Mouse (Mus musculus) hindbrain, embryonic 11.5 days (tissue): ENCODE measurements around the gene Sgca. TPM values are rescaled to one million over a fixed set of nuclear protein-coding genes. Genes with fewer than 3 reads are reported as not detected.

ENCODE experiments used
- ATAC-seq: fragments of 200-750 bp; cut with Nextera tagmentation; 2 replicates; pipeline ENCODE4 v1.8.0; 2017; ENCODE audit warnings: mild to moderate bottlenecking, moderate TSS enrichment, moderate library complexity; ENCODE audit not compliant: low FRiP score
- DNase-seq: peaks from one replicate; pipeline ENCODE4 v3.0.0-alpha.2; 2015; ENCODE audit warnings: low spot score
- H3K27ac ChIP-seq: fragments of 300-500 bp; sonication (generic); 2 replicates; pipeline ENCODE4 v1.5.1; 2014; ENCODE audit warnings: mild to moderate bottlenecking, low read depth, low read length
- H3K27me3 ChIP-seq: fragments of 300-500 bp; sonication (generic); 2 replicates; pipeline ENCODE4 v1.6.1; 2014; ENCODE audit warnings: mild to moderate bottlenecking, low read length, moderate library complexity, mixed read lengths; ENCODE audit not compliant: control insufficient read depth, insufficient read depth
- H3K36me3 ChIP-seq: fragments of 300-500 bp; sonication (generic); 2 replicates; pipeline ENCODE4 v1.6.1; 2014; ENCODE audit warnings: mild to moderate bottlenecking, low read length, moderate library complexity, mixed read lengths; ENCODE audit not compliant: control insufficient read depth, insufficient read depth
- H3K4me1 ChIP-seq: fragments of 300-500 bp; sonication (generic); replicated peaks from 2 replicates; pipeline ENCODE4 v1.6.1; 2014; ENCODE audit warnings: low read length, mixed read lengths; ENCODE audit not compliant: control insufficient read depth, insufficient read depth
- H3K4me2 ChIP-seq: fragments of 300-500 bp; sonication (generic); replicated peaks from 2 replicates; pipeline ENCODE4 v1.6.1; 2014; ENCODE audit warnings: mild to moderate bottlenecking, low read depth, low read length
- H3K4me3 ChIP-seq: fragments of 300-500 bp; sonication (generic); 2 replicates; pipeline ENCODE4 v1.5.1; 2014; ENCODE audit warnings: low read depth, low read length
- H3K9ac ChIP-seq: fragments of 300-500 bp; sonication (generic); 2 replicates; pipeline ENCODE4 v1.6.1; 2014; ENCODE audit warnings: low read depth, low read length
- H3K9me3 ChIP-seq: fragments of 300-500 bp; sonication (generic); 2 replicates; pipeline ENCODE4 v1.6.1; 2016; ENCODE audit warnings: low read length; ENCODE audit not compliant: control insufficient read depth
- WGBS: fragments of 180-500 bp; shearing (Covaris S2); extraction: QIAGEN DNeasy Blood & Tissue Kit; methylation state at CpG from one replicate; pipeline ENCODE4 v1.1.7; 2014; 5-methylcytosine and 5-hydroxymethylcytosine counted together
- polyA plus RNA-seq: library from polyadenylated mRNA; unstranded; fragments of >200 nt; fragmentation: Nextera tagmentation; extraction: Ambion mirVana; gene quantifications from 2 replicates; pipeline ENCODE4 v1.2.1, GENCODE M21; 2014

Gene Sgca
- polyA plus RNA-seq, 1 experiment from 2014 or later = 0.11 TPM

- no peak overlapping the region for H3K4me3 ChIP-seq
- H3K9me3 ChIP-seq = no peaks in the 10 kb centered on the region
- ATAC-seq (peak; percentile 89), DNase-seq (peak; percentile 81)
- peak overlapping the region; percentile 8; the same call in 1 of the 2 replicates for H3K4me2 ChIP-seq
- H3K4me1 ChIP-seq = peaks cover 3% of the 10 kb centered on the region; the same call in 1 of the 2 replicates
- 5% methylated on average over 11 of the region's 13 CpGs for WGBS
- peaks cover 9% of the 10 kb centered on the region for H3K27me3 ChIP-seq
- H3K36me3 ChIP-seq = no peaks in the 10 kb centered on the region
- peak overlapping the region; percentile 65 for H3K27ac ChIP-seq
- no peak overlapping the region for H3K9ac ChIP-seq
Measured at GRCm38 (mm10) chr11:94928820-94929219, 47.3 kb downstream of the Sgca start.

- no peak overlapping the region for H3K4me2 ChIP-seq
- ATAC-seq = no peak
- WGBS = 23% methylated on average over 5 of the region's 5 CpGs
- H3K27me3 ChIP-seq = peaks cover under 1% of the 10 kb centered on the region
- DNase-seq = no peak
- H3K9ac ChIP-seq = no peak overlapping the region
- no peaks in the 10 kb centered on the region for H3K36me3 ChIP-seq
- no peaks in the 10 kb centered on the region for H3K9me3 ChIP-seq
- H3K4me1 ChIP-seq = peaks cover 3% of the 10 kb centered on the region; the same call in 1 of the 2 replicates
- H3K27ac ChIP-seq = no peak overlapping the region
- H3K4me3 ChIP-seq = no peak overlapping the region
Measured at GRCm38 (mm10) chr11:94927771-94928291, 48.3 kb downstream of the Sgca start.

- H3K4me3 ChIP-seq = no peak overlapping the region
- peaks cover 3% of the 10 kb centered on the region; the same call in 1 of the 2 replicates for H3K4me1 ChIP-seq
- no peak overlapping the region for H3K27ac ChIP-seq
- ATAC-seq = no peak
- no peak overlapping the region for H3K4me2 ChIP-seq
- no peak for DNase-seq
- H3K27me3 ChIP-seq = no peaks in the 10 kb centered on the region
- no peak overlapping the region for H3K9ac ChIP-seq
- no peaks in the 10 kb centered on the region for H3K36me3 ChIP-seq
- WGBS = 73% methylated on average over 11 of the region's 11 CpGs
- no peaks in the 10 kb centered on the region for H3K9me3 ChIP-seq
Measured at GRCm38 (mm10) chr11:94926431-94926830, 49.7 kb downstream of the Sgca start.

- no peaks in the 10 kb centered on the region for H3K9me3 ChIP-seq
- no peak overlapping the region for H3K27ac ChIP-seq
- DNase-seq (no peak), ATAC-seq (no peak)
- no peak overlapping the region for H3K9ac ChIP-seq
- 96% methylated on average over 4 of the region's 4 CpGs for WGBS
- H3K27me3 ChIP-seq = no peaks in the 10 kb centered on the region
- no peaks in the 10 kb centered on the region for H3K36me3 ChIP-seq
- no peak overlapping the region for H3K4me3 ChIP-seq
- no peak overlapping the region for H3K4me2 ChIP-seq
- peaks cover 3% of the 10 kb centered on the region; the same call in 1 of the 2 replicates for H3K4me1 ChIP-seq
Measured at GRCm38 (mm10) chr11:94924977-94925376, 51.1 kb downstream of the Sgca start.

GRCm38 (mm10) chr11:94920996-94921401 is 55.1 kb downstream of the Sgca start:
- no peak overlapping the region for H3K4me3 ChIP-seq
- no peak overlapping the region for H3K4me2 ChIP-seq
- no peak overlapping the region for H3K9ac ChIP-seq
- no peak for ATAC-seq
- 50% methylated on average over 6 of the region's 6 CpGs for whole genome bisulfite sequencing
- H3K4me1 ChIP-seq = no peaks in the 10 kb centered on the region
- no peaks in the 10 kb centered on the region for H3K27me3 ChIP-seq
- DNase-seq = no peak
- no peaks in the 10 kb centered on the region for H3K9me3 ChIP-seq
- H3K36me3 ChIP-seq = no peaks in the 10 kb centered on the region
- no peak overlapping the region for H3K27ac ChIP-seq

GRCm38 (mm10) chr11:94917717-94918116 is 58.4 kb downstream of the Sgca start:
- Histone ChIP-seq H3K27ac (no peak overlapping the region), H3K9me3 (no peaks in the 10 kb centered on the region), H3K27me3 (no peaks in the 10 kb centered on the region), H3K4me2 (no peak overlapping the region), H3K36me3 (no peaks in the 10 kb centered on the region), H3K4me3 (no peak overlapping the region), H3K4me1 (no peaks in the 10 kb centered on the region), H3K9ac (no peak overlapping the region)
- DNase-seq = no peak
- 79% methylated on average over 6 of the region's 6 CpGs for WGBS
- ATAC-seq = no peak

- WGBS = 29% methylated on average over 4 of the region's 4 CpGs
- Histone ChIP-seq H3K4me2 (no peak overlapping the region), H3K9ac (no peak overlapping the region), H3K9me3 (no peaks in the 10 kb centered on the region), H3K4me1 (no peaks in the 10 kb centered on the region), H3K27ac (no peak overlapping the region), H3K27me3 (no peaks in the 10 kb centered on the region), H3K36me3 (no peaks in the 10 kb centered on the region), H3K4me3 (no peak overlapping the region)
- ATAC-seq (no peak), DNase-seq (no peak)
Measured at GRCm38 (mm10) chr11:94916477-94916876, 59.6 kb downstream of the Sgca start.

GRCm38 (mm10) chr11:94915675-94916403 is 60.3 kb downstream of the Sgca start:
- H3K4me1 ChIP-seq = no peaks in the 10 kb centered on the region
- H3K9ac ChIP-seq = no peak overlapping the region
- H3K27me3 ChIP-seq = no peaks in the 10 kb centered on the region
- H3K4me3 ChIP-seq = no peak overlapping the region
- no peak overlapping the region for H3K4me2 ChIP-seq
- H3K36me3 ChIP-seq = no peaks in the 10 kb centered on the region
- H3K9me3 ChIP-seq = no peaks in the 10 kb centered on the region
- ATAC-seq (no peak), DNase-seq (no peak)
- WGBS = 37% methylated on average over 13 of the region's 16 CpGs
- no peak overlapping the region for H3K27ac ChIP-seq
